In the genomic region with DNA sequence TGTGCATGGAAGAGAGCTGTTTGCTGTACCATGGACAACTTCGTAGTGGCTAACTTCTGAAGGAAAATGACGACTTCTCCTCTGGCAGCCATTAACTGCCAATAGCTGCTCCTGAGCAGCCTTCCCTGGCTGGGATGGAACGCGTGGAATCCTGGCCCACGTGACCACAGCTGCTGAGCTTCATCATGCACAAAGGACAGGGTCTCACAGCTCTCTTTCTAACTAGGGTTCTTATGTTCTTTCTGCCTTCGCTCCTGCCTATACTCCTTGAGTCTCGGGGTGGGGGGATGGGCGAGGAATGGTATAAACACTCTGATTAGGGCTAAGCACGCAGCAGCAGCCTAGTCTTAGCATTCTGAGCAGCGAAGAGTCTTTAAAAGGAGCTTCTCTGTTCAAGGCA, we compare ENCODE assay signal across 10 mouse cellular contexts. TPM values are rescaled to one million over a fixed set of nuclear protein-coding genes. Genes with fewer than 3 reads are reported as not detected.
A peak's percentile ranks its signal among the peaks of the same experiment; 100 is the strongest.
DNase-seq lines count a peak whose midpoint lies in the region; ATAC-seq and TF ChIP-seq lines count a peak whose summit lies in the region.
"Had no signal": no experiment of that assay in that cellular context is flagged by ENCODE, and none has a peak within 500 bp of the region (broad histone marks: within the 10 kb centered on the region; RNA-seq: fewer than 3 reads in every experiment).

No protein-coding gene starts in this region.

- no peak for TF ChIP-seq POLR2A in heart, adult 2 months (IDR thresholded peaks at IDR 0.05; ENCODE audit: insufficient read depth, low read depth, low read length)

- no peak overlapping the region for H3K4me3 ChIP-seq in heart, embryonic 12.5 days
- H3K4me3 ChIP-seq in heart, adult 2 months = no peak overlapping the region
- H3K4me3 ChIP-seq in embryonic facial prominence, embryonic 10.5 days = no peak overlapping the region
- H3K4me3 ChIP-seq: erythroblast, embryonic 14.5 days had no signal

- no peaks in the 10 kb centered on the region for H3K36me3 ChIP-seq in heart, embryonic 12.5 days
- H3K36me3 ChIP-seq in heart, adult 2 months (ENCODE audit: control insufficient read depth, insufficient read depth, low read length) = no peaks in the 10 kb centered on the region
- no peaks in the 10 kb centered on the region for H3K36me3 ChIP-seq in embryonic facial prominence, embryonic 10.5 days (replicated peaks)

- no peak overlapping the region for H3K9ac ChIP-seq in heart, embryonic 12.5 days
- H3K9ac ChIP-seq in heart, adult 2 months (ENCODE audit: low read depth, low read length) = no peak overlapping the region

- 0 out of 2 replicates have a peak, but pooled peaks have one; percentile 42 for ATAC-seq in heart, embryonic 12.5 days (ENCODE audit: insufficient number of reproducible peaks, low FRiP score)
- ATAC-seq in erythroid progenitor cell, adult 5-6 weeks (replicated peaks; ENCODE audit: low FRiP score, poor library complexity, severe bottlenecking) = no peak

- no peak for DNase-seq in heart, adult 2 months
- peak; percentile 52 for DNase-seq in embryonic facial prominence, embryonic 10.5 days (ENCODE audit: low spot score)
- peak; percentile 64 for DNase-seq in kidney, postnatal 10 days
- DNase-seq in neural tube, embryonic 10.5 days (ENCODE audit: extremely low spot score, low spot score) = peak; percentile 26
- no peak for DNase-seq in adrenal gland, postnatal 14 days
- DNase-seq in right cerebral cortex, postnatal 36 days (ENCODE audit: low spot score in 2 of 2) = no peak
- DNase-seq: right cerebral cortex, postnatal 25 days had no signal

- no peaks in the 10 kb centered on the region for H3K27me3 ChIP-seq in heart, embryonic 12.5 days (replicated peaks)
- no peaks in the 10 kb centered on the region for H3K27me3 ChIP-seq in heart, adult 2 months (ENCODE audit: control insufficient read depth, insufficient read depth, low read length)
- no peaks in the 10 kb centered on the region for H3K27me3 ChIP-seq in embryonic facial prominence, embryonic 10.5 days (replicated peaks; ENCODE audit: low read depth, poor library complexity, severe bottlenecking)

- 0 out of 2 replicates have a peak, but pooled peaks cover 3% of the 10 kb centered on the region for H3K9me3 ChIP-seq in heart, embryonic 12.5 days (replicated peaks)
- no peaks in the 10 kb centered on the region for H3K9me3 ChIP-seq in embryonic facial prominence, embryonic 10.5 days

- no peak for TF ChIP-seq EP300 in heart, adult 2 months (IDR thresholded peaks at IDR 0.05; ENCODE audit: insufficient read depth, low read depth, low read length)

- WGBS in heart, embryonic 12.5 days = 30% methylated on average over 10 of the region's 10 CpGs
- WGBS in heart, adult 2 months = 46% methylated on average over 10 of the region's 10 CpGs
- 45% methylated on average over 10 of the region's 10 CpGs for WGBS in embryonic facial prominence, embryonic 10.5 days

- intact Hi-C loops in heart, adult 2 months (cut with DNase I) = no loop called here

- no peak overlapping the region; the same call in 1 of the 2 replicates for H3K27ac ChIP-seq in heart, embryonic 12.5 days (ENCODE audit: poor library complexity, severe bottlenecking)
- H3K27ac ChIP-seq in heart, adult 2 months = no peak overlapping the region
- H3K27ac ChIP-seq in embryonic facial prominence, embryonic 10.5 days (replicated peaks) = peak overlapping the region; percentile 35; the same call in 1 of the 2 replicates

- H3K4me2 ChIP-seq in heart, embryonic 12.5 days = peak overlapping the region; percentile 43; the same call in 1 of the 2 replicates

- no peak for TF ChIP-seq CTCF in heart, adult 2 months (IDR thresholded peaks at IDR 0.05)

- no peaks in the 10 kb centered on the region for H3K79me2 ChIP-seq in heart, adult 2 months (replicated peaks; ENCODE audit: control insufficient read depth, insufficient read depth, low read length)

- peaks cover 14% of the 10 kb centered on the region for H3K4me1 ChIP-seq in heart, embryonic 12.5 days (replicated peaks)
- peaks cover 3% of the 10 kb centered on the region; the same call in 1 of the 2 replicates for H3K4me1 ChIP-seq in heart, adult 2 months (ENCODE audit: control insufficient read depth, insufficient read depth, low read length)
- H3K4me1 ChIP-seq in embryonic facial prominence, embryonic 10.5 days = peaks cover 8% of the 10 kb centered on the region

RNA-seq across cellular contexts. Expression of a gene that starts 2.0 kb away (rescaled TPM):
- polyA plus RNA-seq in heart, embryonic 12.5 days (2016; fragmentation: Nextera tagmentation; extraction: Ambion mirVana) = 3.2 and 3.6 TPM in 2 replicates
- total RNA-seq in heart, adult 2 months (2021) = 10 to 100 TPM; 28.0 to 31.0 TPM
- 17.4 and 28.8 TPM in 2 replicates for polyA plus RNA-seq in heart, adult 2 months (2012; rRNA removed)
- 0.36 and 0.41 TPM in 2 replicates for polyA plus RNA-seq in embryonic facial prominence, embryonic 10.5 days (2016; fragmentation: Nextera tagmentation; extraction: Ambion mirVana)
- total RNA-seq in erythroid progenitor cell, adult 5-6 weeks (2015; ENCODE audit: low replicate concordance) = not detected in 2 replicates
- not detected in 2 replicates for total RNA-seq in erythroid progenitor cell, adult 5-6 weeks (2017; ENCODE audit: low replicate concordance)
- 13.2 and 18.8 TPM in 2 replicates for total RNA-seq in adrenal gland, postnatal 14 days (2021)

RNA-seq across cellular contexts. Expression of a gene that starts 20.8 kb away (rescaled TPM):
- polyA plus RNA-seq in heart, embryonic 12.5 days (2016; fragmentation: Nextera tagmentation; extraction: Ambion mirVana) = 35.5 and 37.9 TPM in 2 replicates
- 10 to 100 TPM; 33.2 to 36.4 TPM for total RNA-seq in heart, adult 2 months (2021)
- polyA plus RNA-seq in heart, adult 2 months (2012; rRNA removed) = 19.4 and 44.3 TPM in 2 replicates
- polyA plus RNA-seq in embryonic facial prominence, embryonic 10.5 days (2016; fragmentation: Nextera tagmentation; extraction: Ambion mirVana) = 21.5 and 22.3 TPM in 2 replicates
- 42.2 and 46.1 TPM in 2 replicates for total RNA-seq in erythroid progenitor cell, adult 5-6 weeks (2015; ENCODE audit: low replicate concordance)
- total RNA-seq in erythroid progenitor cell, adult 5-6 weeks (2017; ENCODE audit: low replicate concordance) = 27.2 and 59.8 TPM in 2 replicates
- 38.8 and 46.1 TPM in 2 replicates for total RNA-seq in adrenal gland, postnatal 14 days (2021)

Comparison
In these comparisons a context has a peak if more than half of its experiments do, and no peak if none do; other contexts are left out.
1. DNase-seq: peak in embryonic facial prominence, embryonic 10.5 days (single experiment), kidney, postnatal 10 days (single experiment) and neural tube, embryonic 10.5 days (single experiment); none in heart, adult 2 months (0 of 2), adrenal gland, postnatal 14 days (single experiment) and right cerebral cortex, postnatal 36 days (0 of 2).
2. RNA of a gene that starts 2.0 kb away (total RNA-seq): 28.0 to 31.0 TPM in heart, adult 2 months and 13.2 to 18.8 TPM in adrenal gland, postnatal 14 days; not detected in erythroid progenitor cell, adult 5-6 weeks; every median in the first group is over 10 times any median in the second.